Mouse (Mus musculus) kidney, embryonic 15.5 days (tissue): ENCODE results near the gene Arhgap30. TPM values are rescaled to one million over a fixed set of nuclear protein-coding genes. Genes with fewer than 3 reads are reported as not detected.

Experiments used
- ATAC-seq: fragments of 200-750 bp; cut with Nextera tagmentation; replicated peaks from 2 replicates; pipeline ENCODE4 v1.8.0; 2017; ENCODE audit warnings: moderate TSS enrichment; ENCODE audit not compliant: low FRiP score
- H3K27ac ChIP-seq: fragments of 300-500 bp; sonication (generic); 2 replicates; pipeline ENCODE4 v1.5.1; 2015; ENCODE audit warnings: mild to moderate bottlenecking, inconsistent platforms
- H3K27me3 ChIP-seq: fragments of 300-500 bp; sonication (generic); 2 replicates; pipeline ENCODE4 v1.6.1; 2015; ENCODE audit warnings: inconsistent platforms
- H3K36me3 ChIP-seq: fragments of 300-500 bp; sonication (generic); 2 replicates; pipeline ENCODE4 v1.6.1; 2015; ENCODE audit warnings: inconsistent platforms
- H3K4me1 ChIP-seq: fragments of 300-500 bp; sonication (generic); 2 replicates; pipeline ENCODE4 v1.6.1; 2015; ENCODE audit warnings: inconsistent platforms
- H3K4me2 ChIP-seq: fragments of 300-500 bp; sonication (generic); 2 replicates; pipeline ENCODE4 v1.6.1; 2015; ENCODE audit warnings: moderate library complexity, mild to moderate bottlenecking, inconsistent platforms
- H3K4me3 ChIP-seq: fragments of 300-500 bp; sonication (generic); replicated peaks from 2 replicates; pipeline ENCODE4 v1.5.1; 2015; ENCODE audit warnings: mild to moderate bottlenecking, inconsistent platforms
- H3K9ac ChIP-seq: fragments of 300-500 bp; sonication (generic); 2 replicates; pipeline ENCODE4 v1.6.1; 2015; ENCODE audit warnings: mild to moderate bottlenecking, inconsistent platforms
- H3K9me3 ChIP-seq: fragments of 300-500 bp; sonication (generic); replicated peaks from 2 replicates; pipeline ENCODE4 v1.6.1; 2016; ENCODE audit warnings: inconsistent platforms
- WGBS: fragments of 180-500 bp; shearing (Covaris S2); methylation state at CpG from one replicate; pipeline ENCODE4 v1.1.7; 2015; ENCODE audit warnings: mixed read lengths; 5-methylcytosine and 5-hydroxymethylcytosine counted together
- polyA plus RNA-seq: library from polyadenylated mRNA; unstranded; fragments of >200 nt; fragmentation: Nextera tagmentation; extraction: Ambion mirVana; gene quantifications from 2 replicates; pipeline ENCODE4 v1.2.1, GENCODE M21; 2015

Arhgap30 gene
- polyA plus RNA-seq, 1 experiment from 2014 or later: 1.6 TPM

GRCm38 (mm10) chr1:171412446-171412845 is 23.7 kb downstream of the Arhgap30 start:
- Histone ChIP-seq H3K4me1 (peaks cover 19% of the 10 kb centered on the region), H3K9me3 (no peaks in the 10 kb centered on the region), H3K9ac (peak overlapping the region; percentile 91), H3K4me2 (peak overlapping the region; percentile 60), H3K36me3 (peaks cover 31% of the 10 kb centered on the region), H3K27ac (peak overlapping the region; percentile 95), H3K27me3 (0 out of 2 replicates have a peak, but pooled peaks cover 3% of the 10 kb centered on the region), H3K4me3 (peak overlapping the region; percentile 78)
- ATAC-seq: no peak
- WGBS: 36% methylated on average over 3 of the region's 3 CpGs

GRCm38 (mm10) chr1:171413608-171414007 is 24.9 kb downstream of the Arhgap30 start:
- H3K36me3 ChIP-seq: peaks cover 42% of the 10 kb centered on the region
- H3K4me1 ChIP-seq: peaks cover 19% of the 10 kb centered on the region
- 0 out of 2 replicates have a peak, but pooled peaks cover 3% of the 10 kb centered on the region for H3K27me3 ChIP-seq
- no peaks in the 10 kb centered on the region for H3K9me3 ChIP-seq
- no peak overlapping the region for H3K4me3 ChIP-seq
- H3K4me2 ChIP-seq: no peak overlapping the region
- H3K27ac ChIP-seq: no peak overlapping the region
- ATAC-seq: no peak
- WGBS: 79% methylated on average over 8 of the region's 8 CpGs
- H3K9ac ChIP-seq: no peak overlapping the region

GRCm38 (mm10) chr1:171418660-171419059 is 29.9 kb downstream of the Arhgap30 start, which contains the start of gene Tstd1:
TSS of gene Tstd1 (plus strand) at chr1:171418872.
- no peak within 1 kb of the TSS for H3K4me3 ChIP-seq
- no peaks in the 10 kb centered on the region for H3K9me3 ChIP-seq
- H3K9ac ChIP-seq: no peak within 1 kb of the TSS
- peaks cover 5% of the 10 kb centered on the region; the same call in 1 of the 2 replicates for H3K4me1 ChIP-seq
- no peaks in the 10 kb centered on the region for H3K27me3 ChIP-seq
- WGBS: 88% methylated on average over 5 of the region's 5 CpGs
- no peak for ATAC-seq
- peaks cover 65% of the 10 kb centered on the region for H3K36me3 ChIP-seq
- no peak within 1 kb of the TSS for H3K27ac ChIP-seq
- no peak within 1 kb of the TSS for H3K4me2 ChIP-seq

- Histone ChIP-seq H3K4me2 (no peak overlapping the region), H3K27ac (no peak overlapping the region), H3K4me1 (no peaks in the 10 kb centered on the region), H3K4me3 (no peak overlapping the region), H3K9me3 (no peaks in the 10 kb centered on the region), H3K27me3 (no peaks in the 10 kb centered on the region), H3K36me3 (peaks cover 62% of the 10 kb centered on the region), H3K9ac (no peak overlapping the region)
- no peak for ATAC-seq
- WGBS: 70% methylated on average over 12 of the region's 12 CpGs
Measured at GRCm38 (mm10) chr1:171419291-171419882, 30.6 kb downstream of the Arhgap30 start.

GRCm38 (mm10) chr1:171419905-171420304 is 31.2 kb downstream of the Arhgap30 start:
- H3K4me3 ChIP-seq: no peak overlapping the region
- no peak overlapping the region for H3K4me2 ChIP-seq
- H3K36me3 ChIP-seq: peaks cover 59% of the 10 kb centered on the region
- no peak for ATAC-seq
- no peak overlapping the region for H3K27ac ChIP-seq
- H3K9ac ChIP-seq: no peak overlapping the region
- H3K27me3 ChIP-seq: no peaks in the 10 kb centered on the region
- no peaks in the 10 kb centered on the region for H3K9me3 ChIP-seq
- peaks cover 4% of the 10 kb centered on the region; the same call in 1 of the 2 replicates for H3K4me1 ChIP-seq
- WGBS: 83% methylated on average over 5 of the region's 5 CpGs

- peaks cover 9% of the 10 kb centered on the region; the same call in 1 of the 2 replicates for H3K4me1 ChIP-seq
- no peaks in the 10 kb centered on the region for H3K9me3 ChIP-seq
- H3K9ac ChIP-seq: no peak overlapping the region
- no peak overlapping the region for H3K4me3 ChIP-seq
- 82% methylated on average over 8 of the region's 8 CpGs for WGBS
- no peak for ATAC-seq
- H3K27me3 ChIP-seq: no peaks in the 10 kb centered on the region
- H3K27ac ChIP-seq: no peak overlapping the region
- peaks cover 33% of the 10 kb centered on the region for H3K36me3 ChIP-seq
- no peak overlapping the region for H3K4me2 ChIP-seq
Measured at GRCm38 (mm10) chr1:171422504-171423095, 33.8 kb downstream of the Arhgap30 start.

GRCm38 (mm10) chr1:171424638-171425037 is 35.9 kb downstream of the Arhgap30 start:
- H3K9ac ChIP-seq: no peak overlapping the region
- ATAC-seq: no peak
- WGBS: 64% methylated on average over 5 of the region's 5 CpGs
- H3K4me2 ChIP-seq: no peak overlapping the region
- H3K36me3 ChIP-seq: peaks cover 13% of the 10 kb centered on the region
- H3K4me3 ChIP-seq: no peak overlapping the region
- H3K27ac ChIP-seq: no peak overlapping the region; the same call in 1 of the 2 replicates
- no peaks in the 10 kb centered on the region for H3K9me3 ChIP-seq
- no peaks in the 10 kb centered on the region for H3K27me3 ChIP-seq
- H3K4me1 ChIP-seq: peaks cover 9% of the 10 kb centered on the region; the same call in 1 of the 2 replicates

GRCm38 (mm10) chr1:171425126-171425525 is 36.4 kb downstream of the Arhgap30 start:
- no peak for ATAC-seq
- Histone ChIP-seq H3K27ac (no peak overlapping the region; the same call in 1 of the 2 replicates), H3K27me3 (no peaks in the 10 kb centered on the region), H3K4me1 (peaks cover 9% of the 10 kb centered on the region; the same call in 1 of the 2 replicates), H3K9ac (no peak overlapping the region), H3K4me2 (no peak overlapping the region), H3K4me3 (no peak overlapping the region), H3K36me3 (peaks cover 8% of the 10 kb centered on the region), H3K9me3 (no peaks in the 10 kb centered on the region)
- WGBS: 61% methylated on average over 4 of the region's 4 CpGs

GRCm38 (mm10) chr1:171432158-171432557 is 43.4 kb downstream of the Arhgap30 start:
- H3K27me3 ChIP-seq: no peaks in the 10 kb centered on the region
- no peaks in the 10 kb centered on the region for H3K36me3 ChIP-seq
- no peak overlapping the region for H3K4me3 ChIP-seq
- H3K4me1 ChIP-seq: peaks cover 18% of the 10 kb centered on the region
- no peak overlapping the region for H3K27ac ChIP-seq
- 68% methylated on average over 5 of the region's 5 CpGs for WGBS
- no peak overlapping the region for H3K4me2 ChIP-seq
- H3K9me3 ChIP-seq: no peaks in the 10 kb centered on the region
- ATAC-seq: no peak
- no peak overlapping the region for H3K9ac ChIP-seq

GRCm38 (mm10) chr1:171435288-171435814 is 46.6 kb downstream of the Arhgap30 start:
- no peak for ATAC-seq
- H3K9me3 ChIP-seq: no peaks in the 10 kb centered on the region
- H3K4me2 ChIP-seq: no peak overlapping the region
- H3K36me3 ChIP-seq: no peaks in the 10 kb centered on the region
- no peaks in the 10 kb centered on the region for H3K27me3 ChIP-seq
- H3K4me3 ChIP-seq: no peak overlapping the region
- no peak overlapping the region for H3K9ac ChIP-seq
- 10% methylated on average over 7 of the region's 7 CpGs for WGBS
- H3K27ac ChIP-seq: 0 out of 2 replicates have a peak overlapping the region, but pooled peaks have one; percentile 1
- H3K4me1 ChIP-seq: peaks cover 35% of the 10 kb centered on the region

GRCm38 (mm10) chr1:171435974-171436373 is 47.2 kb downstream of the Arhgap30 start:
- no peak overlapping the region for H3K9ac ChIP-seq
- H3K27ac ChIP-seq: 0 out of 2 replicates have a peak overlapping the region, but pooled peaks have one; percentile 1
- H3K4me3 ChIP-seq: no peak overlapping the region
- WGBS: 50% methylated on average over 1 of the region's 1 CpGs
- H3K4me1 ChIP-seq: peaks cover 41% of the 10 kb centered on the region
- H3K27me3 ChIP-seq: no peaks in the 10 kb centered on the region
- no peak for ATAC-seq
- no peaks in the 10 kb centered on the region for H3K36me3 ChIP-seq
- H3K9me3 ChIP-seq: no peaks in the 10 kb centered on the region
- H3K4me2 ChIP-seq: no peak overlapping the region

- Histone ChIP-seq H3K27me3 (no peaks in the 10 kb centered on the region), H3K4me2 (peak within 1 kb of the TSS; percentile 68), H3K9me3 (no peaks in the 10 kb centered on the region), H3K9ac (peak within 1 kb of the TSS; percentile 73), H3K4me3 (peak within 1 kb of the TSS; percentile 77), H3K36me3 (no peaks in the 10 kb centered on the region), H3K4me1 (peaks cover 56% of the 10 kb centered on the region), H3K27ac (peak within 1 kb of the TSS; percentile 95)
- WGBS: under 1% methylated on average over 46 of the region's 46 CpGs
- peak; percentile 86 for ATAC-seq
Measured at GRCm38 (mm10) chr1:171437264-171438013, 48.7 kb downstream of the Arhgap30 start, which contains the start of gene F11r. TSS of gene F11r (plus strand) at chr1:171437535.
